Mouse (Mus musculus) hindbrain, embryonic 12.5 days (tissue): Measurements from ENCODE around the gene Zfp968. TPM values are rescaled to one million over a fixed set of nuclear protein-coding genes. Genes with fewer than 3 reads are reported as not detected.
"Not testable (repeated sequence)": the region's sequence is repeated elsewhere in the genome, so short reads cannot be mapped to it uniquely, and the experiment has no call there.

ENCODE experiments used
- ATAC-seq: fragments of 200-750 bp; cut with Nextera tagmentation; 2 replicates; pipeline ENCODE4 v1.8.0; 2017; ENCODE audit warnings: moderate TSS enrichment; ENCODE audit not compliant: low FRiP score
- H3K27ac ChIP-seq: fragments of 300-500 bp; sonication (generic); 2 replicates; pipeline ENCODE4 v1.5.1; 2016; ENCODE audit warnings: mild to moderate bottlenecking
- H3K27me3 ChIP-seq: fragments of 300-500 bp; sonication (generic); 2 replicates; pipeline ENCODE4 v1.6.1; 2016; ENCODE audit warnings: mild to moderate bottlenecking
- H3K36me3 ChIP-seq: fragments of 300-500 bp; sonication (generic); 2 replicates; pipeline ENCODE4 v1.6.1; 2016; ENCODE audit warnings: mild to moderate bottlenecking
- H3K4me1 ChIP-seq: fragments of 300-500 bp; sonication (generic); 2 replicates; pipeline ENCODE4 v1.6.1; 2016
- H3K4me2 ChIP-seq: fragments of 300-500 bp; sonication (generic); replicated peaks from 2 replicates; pipeline ENCODE4 v1.6.1; 2016; ENCODE audit warnings: mild to moderate bottlenecking
- H3K4me3 ChIP-seq: fragments of 300-500 bp; sonication (generic); 2 replicates; pipeline ENCODE4 v1.5.1; 2016; ENCODE audit warnings: mild to moderate bottlenecking
- H3K9ac ChIP-seq: fragments of 300-500 bp; sonication (generic); 2 replicates; pipeline ENCODE4 v1.6.1; 2016; ENCODE audit warnings: mild to moderate bottlenecking, moderate library complexity
- H3K9me3 ChIP-seq: fragments of 300-500 bp; sonication (generic); replicated peaks from 2 replicates; pipeline ENCODE4 v1.6.1; 2016; ENCODE audit warnings: mild to moderate bottlenecking
- WGBS: fragments of 180-500 bp; shearing (Covaris S2); methylation state at CpG from one replicate; pipeline ENCODE4 v1.1.7; 2016; 5-methylcytosine and 5-hydroxymethylcytosine counted together
- polyA plus RNA-seq: library from polyadenylated mRNA; unstranded; fragments of >200 nt; fragmentation: Nextera tagmentation; extraction: Ambion mirVana; gene quantifications from 2 replicates; pipeline ENCODE4 v1.2.1, GENCODE M21; 2016

The Zfp968 gene
- 6.5 and 6.6 TPM in 2 replicates for polyA plus RNA-seq

GRCm38 (mm10) chr2:175372136-175372535, at the start of gene Zfp968:
Zfp968 (plus strand) TSS chr2:175372436.
- H3K9me3 ChIP-seq, H3K9ac ChIP-seq, H3K27ac ChIP-seq, H3K36me3 ChIP-seq, H3K4me3 ChIP-seq, ATAC-seq, H3K4me1 ChIP-seq, H3K27me3 ChIP-seq, H3K4me2 ChIP-seq: not testable (repeated sequence)
- WGBS = no CpG with 5 or more reads among the region's 6 CpGs

GRCm38 (mm10) chr2:175338097-175338496, 34.1 kb upstream of the Zfp968 start, which contains the start of gene Gm4631:
Gm4631 (minus strand) TSS chr2:175338197.
- not testable (repeated sequence) for H3K36me3 ChIP-seq, H3K4me3 ChIP-seq, H3K9me3 ChIP-seq, H3K27me3 ChIP-seq, H3K9ac ChIP-seq, H3K4me1 ChIP-seq, H3K4me2 ChIP-seq, H3K27ac ChIP-seq, ATAC-seq
- no CpG with 5 or more reads among the region's 8 CpGs for WGBS

Other genes with a start within 250 kb of the Zfp968 start
- 6.4 and 7.0 TPM in 2 replicates for gene Gm14399, start 230.4 kb upstream of the Zfp968 start, polyA plus RNA-seq
- 0.87 and 1.1 TPM in 2 replicates for gene Gm14443, start 196.6 kb upstream of the Zfp968 start, polyA plus RNA-seq
- gene Gm14391, start 165.5 kb upstream of the Zfp968 start, polyA plus RNA-seq = 3.2 and 6.1 TPM in 2 replicates
- 0.70 and 5.0 TPM in 2 replicates for gene Gm14440, start 97.3 kb upstream of the Zfp968 start, polyA plus RNA-seq
- gene Gm4631, start 34.2 kb upstream of the Zfp968 start, polyA plus RNA-seq = 18.8 and 18.9 TPM in 2 replicates
- gene Gm4724, start 63.4 kb downstream of the Zfp968 start, polyA plus RNA-seq = 12.9 and 15.3 TPM in 2 replicates
- gene Zfp965, start 97.5 kb downstream of the Zfp968 start, polyA plus RNA-seq = 6.0 and 8.8 TPM in 2 replicates